Mouse (Mus musculus): Measurements from ENCODE around the gene Mier1. TPM values are rescaled to one million over a fixed set of nuclear protein-coding genes. Genes with fewer than 3 reads are reported as not detected.

Gene Mier1
- total RNA-seq (2023; ENCODE audit: inconsistent age): 83.4 to 99.1 TPM (median 95.3 TPM) in 4 replicates

GRCm38 (mm10) chr4:103114184-103115111, at the start of gene Mier1, which contains the start of gene Wdr78:
Gene Mier1 (plus strand): TSS chr4:103114390.
Gene Wdr78 (minus strand): TSS chr4:103114555.

Other genes with a start within 250 kb of the Mier1 start
- gene Tctex1d1, start 135.8 kb upstream of the Mier1 start, total RNA-seq (2023; ENCODE audit: inconsistent age): not detected in 4 replicates
- not detected in 4 replicates for gene Insl5, start 87.5 kb upstream of the Mier1 start, total RNA-seq (2023; ENCODE audit: inconsistent age)
- 5.4 to 11.6 TPM (median 8.4 TPM) in 4 replicates for gene Wdr78, start 165 bp downstream of the Mier1 start, total RNA-seq (2023; ENCODE audit: inconsistent age)
- 9.2 to 11.6 TPM (median 10.5 TPM) in 4 replicates for gene Slc35d1, start 100.8 kb downstream of the Mier1 start, total RNA-seq (2023; ENCODE audit: inconsistent age)
- not detected in 4 replicates for gene 4921539E11Rik, start 176.5 kb downstream of the Mier1 start, total RNA-seq (2023; ENCODE audit: inconsistent age)
- 14.9 to 19.6 TPM (median 17.4 TPM) in 4 replicates for gene Oma1, start 199.4 kb downstream of the Mier1 start, total RNA-seq (2023; ENCODE audit: inconsistent age)

Measured in B cell, adult (primary cell).